Mouse (Mus musculus): ENCODE data around the gene Htra3. TPM values are rescaled to one million over a fixed set of nuclear protein-coding genes. Genes with fewer than 3 reads are reported as not detected.

Gene Htra3
- total and polyA plus RNA-seq, 3 experiments = not detected

DNA sequence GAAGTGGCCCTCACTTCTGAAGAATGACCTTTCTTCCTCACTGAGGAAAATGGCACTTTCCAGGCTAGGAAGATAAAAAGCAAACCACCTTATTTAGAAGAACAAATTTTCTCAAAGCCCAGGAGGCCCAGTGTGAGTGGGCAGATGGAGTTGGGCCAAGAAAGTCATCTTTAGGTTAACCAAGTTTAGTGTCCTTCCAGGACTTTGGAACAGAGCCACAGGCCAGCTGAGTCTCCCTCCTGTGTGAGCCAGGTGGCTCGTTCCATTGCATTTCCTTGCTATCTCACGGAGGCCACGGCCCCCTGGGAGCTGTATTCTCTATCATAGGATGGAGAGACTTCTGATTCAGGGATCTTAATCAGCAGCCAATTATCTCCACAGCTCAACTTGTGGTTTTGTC lies 31.3 kb upstream of the Htra3 start:
- Histone ChIP-seq H3K9me3 (replicated peaks; ENCODE audit: insufficient read depth, low read length) (no peaks in the 10 kb centered on the region), H3K36me3 (ENCODE audit: control insufficient read depth in 1 of 2, insufficient read depth in 2 of 2, low read length in 2 of 2) (no peaks in the 10 kb centered on the region), H3K9ac (ENCODE audit: control insufficient read depth, low read depth, low read length, poor library complexity, severe bottlenecking) (no peak overlapping the region), H3K27ac (ENCODE audit: control insufficient read depth, low read depth, low read length) (no peak overlapping the region), H3K27me3 (ENCODE audit: control insufficient read depth in 1 of 2, insufficient read depth in 2 of 2, low read length in 2 of 2) (no peaks in the 10 kb centered on the region), H3K4me3 (ENCODE audit: control insufficient read depth in 1 of 2, insufficient read depth in 1 of 2, low read depth in 2 of 2, low read length in 2 of 2) (no peak overlapping the region), H3K4me1 (ENCODE audit: control insufficient read depth in 1 of 2, insufficient read depth in 2 of 2, low read length in 2 of 2) (no peaks in the 10 kb centered on the region), H3K79me2 (ENCODE audit: control insufficient read depth, insufficient read depth, low read length, poor library complexity) (no peaks in the 10 kb centered on the region)
- no peak for DNase-seq (ENCODE audit: low read depth, low spot score)
- TF ChIP-seq MYB (IDR thresholded peaks at IDR 0.05; ENCODE audit: low read depth, low read length) = no peak
- no peak for TF ChIP-seq MYC (IDR thresholded peaks at IDR 0.05; ENCODE audit: low read depth, low read length)
- no peak for TF ChIP-seq SMC3 (IDR thresholded peaks at IDR 0.05; ENCODE audit: low read depth, low read length)
- TF ChIP-seq NRF1 (IDR thresholded peaks at IDR 0.05; ENCODE audit: insufficient read depth, low read depth, low read length, poor library complexity, severe bottlenecking) = no peak

DNA sequence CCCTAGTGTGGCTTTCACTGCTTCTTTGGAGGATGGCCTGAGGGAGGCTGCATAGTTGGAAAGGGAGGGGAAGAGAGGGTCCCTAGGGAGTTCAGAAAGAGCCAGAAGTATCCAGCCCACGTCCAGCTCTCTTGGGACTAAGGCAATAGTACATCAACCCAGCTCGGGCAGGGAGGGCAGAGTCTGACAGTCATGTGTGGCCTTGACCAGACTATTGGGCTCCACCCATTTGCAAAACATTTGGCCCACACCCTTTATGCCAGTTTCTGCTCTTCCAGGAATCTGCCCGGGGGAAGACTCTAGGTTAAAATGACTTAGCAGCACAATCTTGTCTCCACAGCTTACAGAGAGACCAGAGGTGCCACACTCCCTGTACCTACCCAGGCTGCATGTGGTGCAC lies 30.9 kb upstream of the Htra3 start:
- TF ChIP-seq GATA1 (IDR thresholded peaks at IDR 0.05; ENCODE audit: low read depth, low read length) = no peak
- TF ChIP-seq ELF1 (IDR thresholded peaks at IDR 0.05; ENCODE audit: low read depth, low read length) = no peak
- TF ChIP-seq MYB (IDR thresholded peaks at IDR 0.05; ENCODE audit: low read depth, low read length) = no peak
- no peak for TF ChIP-seq CHD1 (IDR thresholded peaks at IDR 0.05; ENCODE audit: low read depth, low read length)
- no peak for TF ChIP-seq ZNF384 (IDR thresholded peaks at IDR 0.05; ENCODE audit: low read depth, low read length)
- TF ChIP-seq MAZ (IDR thresholded peaks at IDR 0.05; ENCODE audit: low read depth, low read length) = no peak
- no peak for TF ChIP-seq POLR2AphosphoS2 (IDR thresholded peaks at IDR 0.05; ENCODE audit: low read length)
- TF ChIP-seq USF2 (IDR thresholded peaks at IDR 0.05; ENCODE audit: borderline replicate concordance in 1 of 2, insufficient read depth in 1 of 2, low read depth in 1 of 2, low read length in 2 of 2) = no peak
- TF ChIP-seq ZKSCAN1 (IDR thresholded peaks at IDR 0.05; ENCODE audit: low read depth, low read length) = no peak
- no peak for TF ChIP-seq TBP (IDR thresholded peaks at IDR 0.05; ENCODE audit: low read depth, low read length)
- TF ChIP-seq CHD2 (IDR thresholded peaks at IDR 0.05; ENCODE audit: low read length) = no peak
- TF ChIP-seq GABPA (IDR thresholded peaks at IDR 0.05; ENCODE audit: low read depth, low read length) = no peak
- no peak for TF ChIP-seq RCOR1 (IDR thresholded peaks at IDR 0.05; ENCODE audit: low read depth, low read length)
- TF ChIP-seq KAT2A (conservative IDR thresholded peaks at IDR 0.05; ENCODE audit: low read depth, low read length) = no peak
- no peak for TF ChIP-seq MXI1 (IDR thresholded peaks at IDR 0.05; ENCODE audit: low read depth, low read length)
- no peak for TF ChIP-seq CTCF (IDR thresholded peaks at IDR 0.05 in 2 of 3, conservative IDR thresholded peaks at IDR 0.05 in 1 of 3; ENCODE audit: control insufficient read depth in 1 of 3, insufficient read depth in 1 of 3, low read depth in 2 of 3, low read length in 3 of 3, poor library complexity in 1 of 3, severe bottlenecking in 1 of 3)
- no peak for TF ChIP-seq POLR2A (IDR thresholded peaks at IDR 0.05; ENCODE audit: control insufficient read depth in 1 of 2, insufficient read depth in 1 of 2, low read depth in 1 of 2, low read length in 2 of 2, poor library complexity in 1 of 2)
- no peak overlapping the region for H3K9ac ChIP-seq (ENCODE audit: control insufficient read depth, low read depth, low read length, poor library complexity, severe bottlenecking)
- H3K27me3 ChIP-seq (ENCODE audit: control insufficient read depth in 1 of 2, insufficient read depth in 2 of 2, low read length in 2 of 2) = no peaks in the 10 kb centered on the region
- H3K27ac ChIP-seq (ENCODE audit: control insufficient read depth, low read depth, low read length) = no peak overlapping the region
- DNase-seq (ENCODE audit: low read depth, low spot score) = no peak
- no peaks in the 10 kb centered on the region for H3K79me2 ChIP-seq (ENCODE audit: control insufficient read depth, insufficient read depth, low read length, poor library complexity)
- H3K9me3 ChIP-seq (replicated peaks; ENCODE audit: insufficient read depth, low read length) = no peaks in the 10 kb centered on the region
- no peaks in the 10 kb centered on the region for H3K36me3 ChIP-seq (ENCODE audit: control insufficient read depth in 1 of 2, insufficient read depth in 2 of 2, low read length in 2 of 2)
- no peaks in the 10 kb centered on the region for H3K4me1 ChIP-seq (ENCODE audit: control insufficient read depth in 1 of 2, insufficient read depth in 2 of 2, low read length in 2 of 2)
- no peak overlapping the region for H3K4me3 ChIP-seq (ENCODE audit: control insufficient read depth in 1 of 2, insufficient read depth in 1 of 2, low read depth in 2 of 2, low read length in 2 of 2)

Measured in MEL (cell line).